Mouse (Mus musculus) small intestine, adult 2 months (tissue): ENCODE measurements around the gene Nrp1.

ENCODE experiments used
- CTCF ChIP-seq: fragments of 200-500 bp; IDR thresholded peaks from 2 replicates; pipeline ENCODE4 v1.5.1; 2012; ENCODE audit warnings: low read depth, mild to moderate bottlenecking, control low read depth, inconsistent platforms, low read length, moderate library complexity, mixed read lengths; ENCODE audit not compliant: insufficient replicate concordance, insufficient read length; ENCODE audit errors: extremely low read depth
- POLR2A ChIP-seq: fragments of 200-500 bp; IDR thresholded peaks from 2 replicates; pipeline ENCODE4 v1.6.1; 2012; ENCODE audit warnings: low read depth, mild to moderate bottlenecking, control low read depth, inconsistent platforms, low read length, moderate library complexity

GRCm38 (mm10) chr8:128446636-128447035 lies 88.2 kb downstream of the Nrp1 start:
- no peak for TF ChIP-seq CTCF
- TF ChIP-seq POLR2A, result no peak
